Mouse (Mus musculus) left cerebral cortex, postnatal 25 days (tissue): ENCODE data around the gene Htra3. TPM values are rescaled to one million over a fixed set of nuclear protein-coding genes. Genes with fewer than 3 reads are reported as not detected.
A peak's percentile ranks its signal among the peaks of the same experiment; 100 is the strongest.

Experiments used
- DNase-seq, 2 experiments: peaks; one replicate each; pipeline ENCODE4 v3.0.0; 2022; ENCODE audit warnings: low spot score in 2 of 2, mixed read lengths in 1 of 2
- intact Hi-C: fragments of 180-260 bp; cut with DNase I; formaldehyde crosslinking; loops from one replicate; pipeline ENCODE4 v1.15.1; 2025
- total RNA-seq, 2 experiments: library from RNA; stranded (reverse); gene quantifications; 2 replicates each; pipeline ENCODE4 v1.2.3; 2021

The Htra3 gene
- total RNA-seq, 2 experiments from 2014 or later: 6.4 to 7.4 TPM

DNA sequence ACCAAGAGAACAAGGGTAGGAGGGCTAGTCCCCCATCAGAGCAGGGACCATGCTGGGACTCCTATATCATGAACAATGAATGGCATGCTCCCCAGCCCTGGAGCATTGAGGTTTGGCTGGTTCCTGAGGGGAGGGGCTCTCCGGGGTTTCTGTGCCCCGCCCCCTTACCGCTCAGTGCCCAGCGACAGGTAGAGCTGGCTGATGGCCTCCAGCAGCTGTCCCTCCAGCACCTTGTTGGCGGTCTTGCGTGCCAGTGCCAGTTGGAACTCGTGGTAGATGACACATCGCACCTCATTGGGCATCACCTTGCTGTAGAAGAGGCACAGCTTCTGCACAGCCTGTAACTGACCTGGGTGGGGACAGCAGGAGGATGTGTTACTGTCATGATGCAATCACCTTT, 23.6 kb upstream of the Htra3 start:
- intact Hi-C loops: no loop called here
- no peak for DNase-seq

DNA sequence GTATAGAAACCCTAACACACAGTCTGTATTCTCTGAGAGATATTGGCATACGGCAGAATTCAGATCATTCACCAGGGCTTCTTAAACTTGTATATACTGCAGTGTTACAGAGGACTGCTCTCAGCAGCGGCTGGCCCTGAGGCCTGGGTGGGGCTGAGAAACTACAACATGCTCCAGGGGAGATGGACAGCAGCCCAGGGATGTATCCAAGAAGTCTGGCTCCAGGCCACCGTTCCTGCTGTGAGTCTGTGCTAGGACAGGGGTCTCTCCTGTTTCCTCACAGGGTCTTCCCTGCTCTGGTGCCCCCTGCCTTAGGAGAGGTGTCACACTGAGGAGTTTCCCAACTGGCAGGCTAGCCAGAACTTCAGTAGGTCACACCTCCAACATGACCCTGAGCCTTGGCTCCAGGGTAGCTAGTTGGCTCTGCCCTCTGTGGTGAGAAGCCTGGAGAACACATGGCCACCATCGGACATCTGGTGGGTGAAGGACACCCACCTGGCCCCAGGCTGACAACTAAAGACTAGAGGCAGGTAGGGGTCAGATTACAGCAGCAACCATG, 23.1 kb upstream of the Htra3 start:
- DNase-seq: no peak
- intact Hi-C loops: no loop called here

DNA sequence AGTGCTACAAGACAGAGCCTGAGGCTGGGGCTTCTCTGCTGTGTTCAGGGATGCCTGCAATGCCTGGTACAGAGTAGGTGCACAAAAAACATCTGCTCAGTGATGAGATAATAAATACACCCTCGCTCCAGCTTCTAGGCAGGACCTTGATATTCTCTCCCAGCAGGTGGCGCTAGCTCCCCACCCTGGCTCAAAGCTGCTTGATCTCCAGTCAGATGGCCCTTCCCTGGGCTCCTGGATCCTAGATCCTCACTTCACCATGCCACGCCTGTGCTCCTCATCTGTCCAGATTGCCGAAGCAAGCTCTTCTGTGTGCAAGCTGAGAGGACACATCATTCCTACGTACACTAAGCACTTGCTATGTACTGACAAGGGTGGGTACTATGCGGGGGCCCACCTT, 21.5 kb upstream of the Htra3 start:
- intact Hi-C loops: loop anchor here (1.0 kb wide), 1 partner anchor 54 kb away; no protein-coding TSS in a partner anchor
- peak; percentile 68 to 78 for DNase-seq

- DNase-seq: peak in 1 of 2 experiments; percentile 43
- intact Hi-C loops: loop anchor here (5.0 kb wide), 1 partner anchor 281 kb away; no protein-coding TSS in a partner anchor
Measured at GRCm38 (mm10) chr5:35695815-35696214, 16.2 kb upstream of the Htra3 start.

DNA sequence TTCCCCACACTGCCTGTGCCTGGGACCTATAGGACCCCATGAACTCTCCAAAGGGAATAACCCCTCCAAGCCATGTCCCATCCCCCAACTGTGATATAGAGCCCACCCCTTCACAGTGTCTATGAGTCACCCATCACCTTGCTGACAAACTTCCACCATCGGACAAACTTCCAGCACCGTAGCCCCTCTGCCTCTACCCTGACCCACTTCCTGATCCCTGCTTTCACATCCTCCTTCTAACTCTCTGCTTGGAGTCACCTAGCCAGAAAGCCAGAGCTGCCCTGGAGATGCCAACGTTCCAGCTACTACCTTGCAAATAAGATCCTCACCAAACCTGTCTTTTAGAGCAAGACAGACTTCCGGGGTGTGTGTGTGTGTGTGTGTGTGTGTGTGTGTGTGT, 14.1 kb upstream of the Htra3 start:
- intact Hi-C loops: no loop called here
- no peak for DNase-seq

- intact Hi-C loops: no loop called here
- no peak for DNase-seq
Measured at GRCm38 (mm10) chr5:35691246-35691645, 11.7 kb upstream of the Htra3 start.

GRCm38 (mm10) chr5:35690485-35691165, 11.0 kb upstream of the Htra3 start:
- DNase-seq: no peak
- intact Hi-C loops: no loop called here

GRCm38 (mm10) chr5:35689374-35689773, 9.8 kb upstream of the Htra3 start:
- intact Hi-C loops: no loop called here
- DNase-seq: no peak

- DNase-seq: no peak
- intact Hi-C loops: no loop called here
Measured at GRCm38 (mm10) chr5:35688851-35689250, 9.3 kb upstream of the Htra3 start.

DNA sequence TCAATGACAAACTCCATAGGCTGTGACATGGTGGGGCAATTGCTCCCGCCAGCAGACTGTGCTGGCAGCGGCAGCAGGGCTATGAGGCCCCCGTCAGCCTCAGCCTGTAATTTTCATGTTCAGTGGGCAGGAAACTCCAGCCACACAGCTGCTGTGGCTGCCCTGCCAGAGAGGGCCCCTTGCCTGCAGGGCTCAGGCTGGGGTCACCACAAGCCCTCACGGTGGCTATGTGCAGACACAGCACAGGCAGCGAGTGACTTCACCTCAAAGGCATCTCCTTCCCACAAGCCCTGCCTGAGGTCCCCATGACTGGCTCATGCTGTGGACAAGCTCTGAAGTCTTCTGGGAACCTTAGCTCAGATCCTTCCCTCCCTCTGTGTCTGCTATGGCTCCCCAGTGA, 7.5 kb upstream of the Htra3 start:
- intact Hi-C loops: no loop called here

DNA sequence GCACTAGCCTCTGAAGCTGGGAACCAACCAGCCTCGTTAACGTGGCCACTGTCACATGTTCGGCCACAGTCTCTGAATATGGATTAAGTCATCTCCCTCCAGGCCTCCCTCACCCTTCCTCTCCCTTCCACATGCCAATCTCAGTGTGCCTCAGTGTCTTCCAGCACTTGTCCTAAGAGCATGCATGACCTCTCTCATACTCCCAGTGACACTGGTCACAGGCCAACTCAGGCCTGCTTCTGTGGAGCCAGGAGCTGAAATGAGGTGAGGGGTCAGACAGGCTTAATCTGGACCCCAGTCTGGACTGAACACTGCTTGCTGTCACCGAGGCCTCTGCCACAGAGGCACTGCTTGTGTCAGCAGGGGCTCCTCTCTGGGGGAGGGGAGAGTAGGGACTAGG, 6.8 kb upstream of the Htra3 start:
- DNase-seq: no peak
- intact Hi-C loops: no loop called here

More for the DNA sequence above, 7.5 kb upstream of the Htra3 start:
- no peak for DNase-seq

- no peak for DNase-seq
Measured at GRCm38 (mm10) chr5:35685079-35685478, 5.5 kb upstream of the Htra3 start.

DNA sequence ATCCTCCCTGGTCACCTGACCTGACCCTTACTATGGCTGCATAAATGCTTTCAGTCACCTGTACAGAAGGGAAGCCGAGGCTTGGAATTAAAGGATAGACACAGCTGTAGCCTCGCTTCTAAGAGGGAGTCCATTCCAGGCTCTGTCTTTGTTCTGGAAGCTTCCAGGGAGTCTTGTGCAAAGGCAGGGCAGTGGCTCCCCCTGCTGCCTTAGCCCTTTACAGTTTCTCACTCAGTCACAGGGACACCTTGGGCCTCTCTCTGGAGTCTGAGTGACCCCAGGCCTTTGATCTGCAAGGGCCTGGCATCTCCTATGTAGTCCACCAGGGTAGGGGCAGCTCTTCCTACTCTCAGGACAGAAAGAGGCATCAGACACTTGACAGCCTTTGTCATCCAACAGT, 1.4 kb upstream of the Htra3 start:
- no peak for DNase-seq
- intact Hi-C loops: loop anchor here (1.0 kb wide), 1 partner anchor 85 kb away; no protein-coding TSS in a partner anchor

More at GRCm38 (mm10) chr5:35685079-35685478, 5.5 kb upstream of the Htra3 start:
- intact Hi-C loops: no loop called here

DNA sequence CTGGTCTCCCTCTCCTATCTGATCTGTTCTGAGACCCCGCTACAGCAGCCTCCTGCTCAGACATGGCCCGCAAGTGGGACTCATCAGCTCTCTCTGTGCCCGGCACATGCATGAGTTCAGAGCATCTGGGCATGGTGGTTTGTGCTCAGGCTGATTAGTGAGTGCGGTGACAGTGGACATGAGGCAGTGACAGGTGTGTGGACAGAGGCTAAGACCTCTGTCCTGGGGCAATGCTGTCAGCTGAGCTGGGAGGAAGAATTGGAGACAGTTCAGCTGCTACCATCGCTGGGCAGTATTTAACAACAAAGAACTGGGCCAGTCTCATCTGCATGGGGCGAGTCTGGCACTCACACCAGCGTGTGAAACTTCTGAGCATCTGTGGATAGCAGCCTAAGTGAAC, 2.6 kb downstream of the Htra3 start:
- no peak for DNase-seq
- intact Hi-C loops: no loop called here

DNA sequence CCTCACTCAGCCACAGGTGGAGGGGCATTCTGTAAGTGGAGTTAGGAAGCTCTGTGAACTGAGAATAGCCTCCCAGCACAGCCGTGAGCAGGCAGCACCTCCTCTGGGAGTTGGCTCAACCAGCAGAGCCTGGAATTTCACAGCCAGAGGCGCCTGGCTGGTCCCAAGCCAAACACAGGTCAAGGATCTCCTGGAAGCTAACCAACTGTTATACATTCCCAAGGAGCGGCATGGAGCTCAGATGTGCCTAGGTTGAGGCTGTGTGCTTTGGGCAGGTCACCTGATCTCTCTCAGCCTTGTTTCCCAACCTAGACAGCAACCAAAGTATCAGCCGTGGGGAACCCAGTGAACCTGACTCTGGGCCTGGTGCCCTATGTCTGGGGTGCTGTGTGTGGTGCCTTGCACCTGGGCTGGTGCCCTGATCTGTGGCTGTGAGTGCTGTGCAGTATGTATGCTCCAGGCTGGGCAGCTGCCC, 5.5 kb downstream of the Htra3 start:
- no peak for DNase-seq
- intact Hi-C loops: no loop called here

DNA sequence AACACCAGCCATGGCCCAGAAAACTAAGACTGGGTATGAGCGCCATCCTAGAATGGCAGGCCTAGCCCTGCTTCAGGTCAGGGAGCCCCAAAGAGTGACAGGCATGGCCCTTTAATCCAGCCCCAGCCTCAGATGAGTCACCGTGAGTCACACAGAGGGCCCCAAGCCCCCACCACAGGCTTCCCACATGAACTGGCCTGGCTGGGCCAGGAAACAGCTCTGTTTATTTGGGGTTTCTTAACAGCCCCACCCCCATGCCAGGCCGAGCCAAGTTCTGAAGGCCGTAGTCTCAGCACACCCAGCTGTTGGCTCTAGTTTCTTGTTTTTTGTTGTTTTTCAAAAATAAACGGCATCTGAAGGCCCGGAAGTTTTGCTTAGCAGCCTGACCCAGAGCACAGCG, 6.5 kb downstream of the Htra3 start:
- intact Hi-C loops: no loop called here
- peak in 1 of 2 experiments; percentile 53 for DNase-seq

- no peak for DNase-seq
- intact Hi-C loops: no loop called here
Measured at GRCm38 (mm10) chr5:35672581-35672980, 7.0 kb downstream of the Htra3 start.

GRCm38 (mm10) chr5:35671474-35671891, 8.1 kb downstream of the Htra3 start:
- DNase-seq: peak in 1 of 2 experiments; percentile 53
- intact Hi-C loops: no loop called here

DNA sequence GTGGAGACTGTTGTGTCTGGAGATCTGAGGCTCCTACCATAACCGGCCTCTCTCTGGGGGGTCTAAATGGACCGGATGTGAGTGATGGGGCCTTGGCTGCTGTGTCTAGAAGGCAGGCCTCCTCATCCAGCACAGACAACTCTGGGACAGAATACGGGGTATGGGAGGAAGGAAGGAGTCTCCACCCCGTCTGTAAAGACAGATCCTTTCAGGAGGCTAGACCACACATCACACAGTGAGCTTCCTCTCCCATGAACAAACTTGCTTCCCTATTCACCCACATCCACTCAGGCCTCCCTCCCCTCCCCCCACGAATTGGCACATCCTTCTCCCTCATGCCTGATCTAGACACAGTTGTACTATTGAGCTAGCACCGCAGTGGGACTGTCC, 9.2 kb downstream of the Htra3 start:
- peak in 1 of 2 experiments; percentile 50 for DNase-seq
- intact Hi-C loops: no loop called here

DNA sequence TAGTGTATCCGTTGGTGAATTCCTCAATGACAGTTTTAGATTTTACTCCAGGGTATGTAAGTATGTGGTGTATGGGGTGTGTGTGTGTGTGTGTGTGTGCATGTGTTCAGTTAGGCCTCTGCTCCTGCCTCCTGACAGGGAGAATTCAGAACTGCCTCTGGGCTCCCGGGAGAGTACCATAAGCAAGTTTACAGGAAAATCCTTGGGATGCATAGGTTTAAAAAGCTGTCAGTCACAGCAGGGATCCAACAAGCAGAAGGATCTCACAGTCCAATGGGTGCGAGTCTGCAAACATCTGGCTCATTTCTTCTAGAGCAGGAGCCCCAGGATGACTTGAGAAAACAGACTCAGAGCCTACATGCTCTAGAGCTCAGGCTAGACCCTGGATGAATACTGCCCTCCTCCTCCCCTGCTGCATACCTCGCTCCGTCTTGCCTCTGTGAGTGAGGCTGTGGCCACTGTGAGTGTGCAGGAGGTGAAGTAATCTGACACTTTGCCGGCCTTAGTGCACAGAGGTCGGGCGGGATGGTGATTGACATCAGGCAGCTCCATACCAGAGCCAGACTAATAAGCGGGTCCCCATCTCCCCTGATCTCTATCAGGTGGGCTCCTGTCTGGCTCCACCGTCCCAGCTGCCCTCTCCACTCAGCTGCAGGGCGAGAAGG, 9.7 kb downstream of the Htra3 start:
- no peak for DNase-seq
- intact Hi-C loops: no loop called here

DNA sequence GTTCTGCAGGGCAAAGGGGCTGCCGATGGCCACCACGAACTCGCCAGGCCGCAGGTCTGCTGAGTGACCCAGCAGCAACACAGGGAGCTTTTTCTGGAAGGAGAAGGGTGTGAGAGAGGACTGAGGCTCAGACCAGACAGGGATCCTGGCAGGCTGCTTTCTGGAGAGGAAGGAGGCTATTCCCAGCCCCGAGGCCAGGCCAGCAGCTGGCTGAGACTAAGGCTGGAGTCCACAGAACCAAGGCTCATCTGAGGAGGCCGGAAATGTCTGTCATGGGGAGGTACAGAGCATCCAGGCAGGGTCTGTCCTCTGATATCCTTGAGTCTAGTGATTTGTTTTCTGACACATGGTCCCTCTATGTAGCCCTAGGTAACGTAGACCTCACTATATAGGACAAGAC, 13.4 kb downstream of the Htra3 start:
- no peak for DNase-seq
- intact Hi-C loops: no loop called here
